Mouse (Mus musculus): ENCODE results near the gene Cpne6.

GRCm38 (mm10) chr14:55520451-55521361 is 10.5 kb downstream of the Cpne6 start:
- no peak for TF ChIP-seq CTCF (IDR thresholded peaks at IDR 0.05; ENCODE audit: control insufficient read depth, insufficient read depth, low read length)
- TF ChIP-seq POLR2A (IDR thresholded peaks at IDR 0.05; ENCODE audit: borderline replicate concordance, control insufficient read depth, low read depth, low read length) = no peak

All from bone marrow, adult 2 months (tissue).